Mouse (Mus musculus): ENCODE data around the gene Ercc6l2.
A peak's percentile ranks its signal among the peaks of the same experiment; 100 is the strongest.

Gene Ercc6l2

GRCm38 (mm10) chr13:63814746-63815681 lies at the start of gene Ercc6l2:
TSS of gene Ercc6l2 (plus strand) at chr13:63815240.
- DNase-seq (ENCODE audit: low read depth) = peak; percentile 99

GRCm38 (mm10) chr13:63766065-63766464 lies 49.0 kb upstream of the Ercc6l2 start:
- no peak for DNase-seq (ENCODE audit: low read depth)

DNA sequence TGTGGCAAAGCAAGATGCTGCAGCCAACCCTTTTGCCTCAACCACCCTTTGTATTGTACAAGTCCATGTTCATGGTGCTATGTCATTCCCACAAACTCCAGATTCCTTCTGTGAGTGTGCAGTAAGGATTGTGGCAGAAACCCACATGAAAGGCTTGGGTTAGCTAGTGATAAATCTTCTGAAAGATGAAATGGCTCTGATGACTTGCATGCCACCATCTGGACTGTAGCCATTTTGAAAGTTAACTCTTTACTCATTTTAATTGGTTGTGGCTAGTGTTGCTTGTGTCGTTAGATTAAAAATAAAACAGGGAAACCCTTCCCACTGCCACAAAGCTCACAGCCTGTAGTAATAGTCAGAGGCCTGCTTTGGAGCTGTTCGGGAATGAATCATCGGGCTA lies 44.0 kb upstream of the Ercc6l2 start:
- peak; percentile 76 for DNase-seq (ENCODE audit: low read depth)

DNA sequence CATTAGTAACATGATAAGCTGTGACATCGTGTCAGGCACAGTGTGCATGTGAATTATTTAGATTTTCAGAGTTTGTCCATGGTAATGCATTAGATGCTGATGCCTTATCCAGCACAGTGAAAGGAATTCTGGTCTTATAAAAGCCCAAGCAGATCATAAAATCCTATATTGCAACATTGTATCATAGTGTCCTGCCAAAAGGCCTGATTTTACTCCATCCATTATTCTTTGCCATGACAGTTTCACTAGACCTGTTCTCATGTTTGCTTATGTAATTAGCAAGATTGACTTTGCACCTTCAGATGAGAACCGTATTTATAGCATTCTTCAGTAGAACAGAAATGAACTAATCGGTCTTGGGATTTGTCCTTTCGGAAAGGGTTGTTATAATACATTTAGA lies 36.1 kb upstream of the Ercc6l2 start:
- no peak for DNase-seq (ENCODE audit: low read depth)

GRCm38 (mm10) chr13:63779376-63780291 lies 35.4 kb upstream of the Ercc6l2 start:
- no peak for DNase-seq (ENCODE audit: low read depth)

DNA sequence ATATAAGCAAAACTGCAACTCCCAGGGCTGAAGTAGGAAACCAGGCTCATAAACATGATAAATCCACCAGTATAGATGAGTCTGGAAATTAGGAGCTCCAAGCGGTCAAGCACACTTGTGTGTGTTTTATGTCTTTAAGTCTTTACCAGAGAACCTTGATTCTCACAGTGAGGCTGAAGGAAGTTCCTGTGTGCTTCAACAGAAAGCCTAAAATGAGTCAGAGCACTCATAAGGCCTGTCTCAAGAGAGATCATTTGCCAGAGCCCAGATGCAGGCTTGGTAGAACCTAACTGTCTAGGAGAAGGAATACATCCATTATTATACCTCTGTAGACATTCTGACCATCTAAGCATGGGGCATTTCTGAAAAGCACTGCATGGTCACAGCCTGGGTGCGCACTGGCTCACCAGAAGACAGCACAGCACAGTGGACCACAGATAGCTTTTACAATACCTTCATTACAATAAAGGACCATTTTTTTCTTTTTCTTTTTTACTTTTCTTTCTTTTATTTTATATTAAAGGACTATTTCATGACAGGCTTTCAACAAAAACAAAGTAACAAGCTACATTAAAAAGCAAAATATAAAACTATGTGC lies 22.7 kb upstream of the Ercc6l2 start:
- no peak for DNase-seq (ENCODE audit: low read depth)

- no peak for DNase-seq (ENCODE audit: low read depth)
Measured at GRCm38 (mm10) chr13:63793345-63794308, 21.4 kb upstream of the Ercc6l2 start.

DNA sequence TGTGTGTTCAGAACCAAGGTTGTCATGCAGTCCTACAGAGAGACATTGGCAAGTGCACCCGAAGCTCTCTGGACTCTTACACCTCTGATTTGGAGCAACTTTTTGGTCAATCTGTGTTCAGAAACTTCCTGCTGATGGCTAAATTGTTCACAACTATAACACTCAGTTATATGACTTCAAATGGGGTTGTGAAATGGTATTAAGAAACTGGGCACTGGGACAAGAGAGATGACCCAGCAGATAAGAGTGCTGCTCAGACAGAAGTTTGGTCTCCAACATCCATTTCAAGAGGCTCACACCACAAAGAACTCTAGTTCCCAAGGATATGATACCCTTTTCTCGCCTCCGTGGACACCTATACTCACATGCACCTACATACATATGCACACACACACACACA lies 16.4 kb upstream of the Ercc6l2 start:
- no peak for DNase-seq (ENCODE audit: low read depth)

- DNase-seq (ENCODE audit: low read depth) = no peak
Measured at GRCm38 (mm10) chr13:63799940-63800339, 15.1 kb upstream of the Ercc6l2 start.

GRCm38 (mm10) chr13:63801289-63801688 lies 13.8 kb upstream of the Ercc6l2 start:
- no peak for DNase-seq (ENCODE audit: low read depth)

- DNase-seq (ENCODE audit: low read depth) = no peak
Measured at GRCm38 (mm10) chr13:63807233-63807632, 7.8 kb upstream of the Ercc6l2 start.

DNA sequence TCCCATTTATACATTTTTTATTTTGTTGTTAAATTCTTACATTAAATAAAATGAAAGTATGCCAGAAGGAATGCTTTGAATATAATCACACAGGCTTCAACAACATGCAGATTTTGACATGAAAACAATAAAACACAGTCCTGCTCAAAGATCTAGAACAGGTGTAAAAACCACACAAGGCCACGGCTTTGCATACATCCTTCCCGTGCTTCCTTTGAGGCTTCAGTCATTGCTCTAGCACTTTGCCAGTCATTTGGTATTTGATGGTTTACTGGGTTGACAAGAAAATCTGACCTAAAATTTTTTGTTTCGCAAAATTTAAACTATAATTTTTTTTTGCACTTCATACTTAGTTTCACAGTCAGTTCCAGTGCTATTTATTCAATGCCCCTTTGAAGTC lies 7.1 kb upstream of the Ercc6l2 start:
- no peak for DNase-seq (ENCODE audit: low read depth)

- no peak for DNase-seq (ENCODE audit: low read depth)
Measured at GRCm38 (mm10) chr13:63811477-63811876, 3.6 kb upstream of the Ercc6l2 start.

- DNase-seq (ENCODE audit: low read depth) = peak; percentile 8
Measured at GRCm38 (mm10) chr13:63815931-63816330, 891 bp downstream of the Ercc6l2 start.

- no peak for DNase-seq (ENCODE audit: low read depth)
Measured at GRCm38 (mm10) chr13:63845758-63846157, 30.7 kb downstream of the Ercc6l2 start.

DNA sequence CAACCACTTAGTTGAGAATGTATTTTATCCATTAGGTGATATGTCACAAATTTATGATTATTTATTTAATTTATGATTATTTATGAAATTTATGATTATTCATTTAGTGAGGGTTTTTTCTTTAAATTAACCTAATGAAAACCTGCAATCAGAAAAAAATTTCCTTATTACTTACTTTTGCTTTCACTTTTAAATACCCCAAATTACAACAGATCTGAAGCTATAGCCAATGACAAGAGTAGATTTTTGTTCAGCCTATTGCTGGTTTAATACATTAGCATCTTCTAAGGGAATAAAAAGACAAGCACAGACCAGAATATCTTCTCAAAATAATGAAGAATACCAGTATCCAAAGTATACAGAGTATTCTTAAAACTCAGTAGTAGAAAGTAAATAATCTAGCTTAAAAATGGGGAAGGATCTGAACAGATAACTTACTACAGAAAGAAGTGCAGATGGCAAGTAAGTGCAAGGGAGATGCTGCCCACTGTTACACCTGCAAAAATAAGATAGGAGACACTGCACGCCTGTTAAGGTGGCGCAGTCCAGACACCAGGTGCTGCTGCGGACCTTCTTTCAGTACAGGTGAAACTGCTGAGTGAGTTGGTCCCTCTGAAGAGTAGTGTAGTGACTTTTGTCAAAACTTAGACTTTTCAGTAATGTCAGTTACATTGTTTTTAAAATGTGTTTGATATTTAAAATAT lies 35.4 kb downstream of the Ercc6l2 start:
- DNase-seq (ENCODE audit: low read depth) = no peak

DNA sequence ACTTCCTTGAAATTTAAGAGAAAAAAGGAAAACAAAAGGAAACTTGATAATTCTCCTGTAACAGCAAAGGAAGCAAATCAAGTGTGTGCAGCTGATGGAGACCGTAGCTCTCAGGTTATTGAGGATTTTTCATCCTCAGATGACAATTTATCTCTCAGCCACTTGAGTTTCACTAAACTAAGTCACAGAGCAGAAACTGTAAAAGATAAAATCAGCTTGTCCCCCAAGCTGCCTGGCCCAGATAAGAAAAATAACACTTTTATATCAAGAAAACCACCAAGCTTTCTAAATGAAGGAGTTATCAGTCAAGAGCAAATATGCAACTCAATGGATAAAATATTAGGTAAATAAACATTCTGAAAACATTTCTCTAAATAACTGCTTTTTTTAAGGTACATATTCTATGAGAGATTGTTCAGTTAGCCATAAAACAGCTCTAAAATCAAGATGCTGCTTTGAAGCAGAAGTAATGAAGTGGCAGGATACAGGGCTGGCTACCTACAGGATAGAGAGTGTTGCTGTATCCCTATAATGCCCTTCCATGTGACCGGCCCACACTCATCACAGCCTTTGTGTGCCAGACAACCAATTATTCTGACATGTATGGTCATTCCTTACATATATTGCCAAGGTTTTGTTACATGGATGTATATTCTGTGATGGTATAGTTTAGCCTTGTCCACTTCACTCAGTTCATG lies 57.7 kb downstream of the Ercc6l2 start:
- no peak for DNase-seq (ENCODE audit: low read depth)

GRCm38 (mm10) chr13:63877138-63877537 lies 62.1 kb downstream of the Ercc6l2 start:
- DNase-seq (ENCODE audit: low read depth) = no peak

DNA sequence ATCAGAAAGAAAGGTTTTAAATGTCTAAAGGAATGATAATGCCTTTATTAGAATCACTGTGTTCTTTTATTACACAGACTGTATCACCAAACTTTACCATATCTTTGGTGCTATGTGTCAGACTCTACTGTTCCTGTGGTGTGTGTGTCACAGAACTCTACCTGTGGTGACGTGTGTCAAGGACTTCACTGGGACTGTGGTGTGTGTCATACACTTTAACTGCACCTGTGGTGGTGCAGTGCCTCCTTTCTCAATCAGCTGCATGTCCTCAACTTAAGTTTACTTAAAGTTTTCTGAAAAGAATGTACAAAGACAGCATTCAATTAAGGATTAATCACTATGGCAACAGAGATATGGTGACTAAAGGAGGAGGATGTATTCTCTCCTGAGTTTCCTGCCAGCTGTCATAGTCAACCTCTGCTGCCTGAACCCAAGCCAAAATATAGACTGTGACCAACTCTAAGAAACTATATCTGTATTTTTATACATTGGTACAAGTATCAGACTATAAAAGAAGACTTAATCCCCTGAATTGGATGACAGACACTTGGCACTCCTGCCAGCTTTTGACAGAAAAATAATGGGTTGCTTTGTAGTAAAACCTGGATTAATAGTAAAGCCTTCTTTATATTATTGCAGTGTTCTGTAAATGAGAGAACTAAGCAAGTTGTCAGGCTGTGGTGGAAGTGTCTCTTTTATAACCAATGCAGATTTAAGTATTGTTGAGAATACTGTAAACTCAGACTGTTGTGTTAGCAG lies 64.2 kb downstream of the Ercc6l2 start:
- DNase-seq (ENCODE audit: low read depth) = no peak

Measured in fibroblast of lung, adult 2 months (primary cell).